Mouse (Mus musculus) heart, embryonic 16.5 days (tissue): ENCODE measurements around the gene Oasl2. TPM values are rescaled to one million over a fixed set of nuclear protein-coding genes. Genes with fewer than 3 reads are reported as not detected.
"Not testable (repeated sequence)": the region's sequence is repeated elsewhere in the genome, so short reads cannot be mapped to it uniquely, and the experiment has no call there.

Source experiments
- ATAC-seq: fragments of 200-750 bp; cut with Nextera tagmentation; replicated peaks from 2 replicates; pipeline ENCODE4 v1.8.0; 2017; ENCODE audit warnings: moderate number of reproducible peaks; ENCODE audit not compliant: insufficient read depth, low FRiP score; ENCODE audit errors: extremely low read depth
- H3K27ac ChIP-seq: fragments of 300-500 bp; sonication (generic); 2 replicates; pipeline ENCODE4 v1.5.1; 2014; ENCODE audit warnings: mild to moderate bottlenecking, low read length, control low read depth, moderate library complexity
- H3K27me3 ChIP-seq: fragments of 300-500 bp; sonication (generic); 2 replicates; pipeline ENCODE4 v1.6.1; 2014; ENCODE audit warnings: low read length, mixed read lengths; ENCODE audit not compliant: control insufficient read depth, insufficient read depth
- H3K36me3 ChIP-seq: fragments of 300-500 bp; sonication (generic); 2 replicates; pipeline ENCODE4 v1.6.1; 2014; ENCODE audit not compliant: control insufficient read depth, insufficient read depth
- H3K4me1 ChIP-seq: fragments of 300-500 bp; sonication (generic); 2 replicates; pipeline ENCODE4 v1.6.1; 2014; ENCODE audit warnings: low read length, mixed read lengths; ENCODE audit not compliant: control insufficient read depth, insufficient read depth
- H3K4me2 ChIP-seq: fragments of 300-500 bp; sonication (generic); 2 replicates; pipeline ENCODE4 v1.6.1; 2014; ENCODE audit warnings: low read depth, mild to moderate bottlenecking, control low read depth, low read length
- H3K4me3 ChIP-seq: fragments of 300-500 bp; sonication (generic); 2 replicates; pipeline ENCODE4 v1.5.1; 2014; ENCODE audit warnings: mild to moderate bottlenecking, control low read depth, low read length
- H3K9ac ChIP-seq: fragments of 300-500 bp; sonication (generic); 2 replicates; pipeline ENCODE4 v1.6.1; 2014; ENCODE audit warnings: low read length, control low read depth
- H3K9me3 ChIP-seq: fragments of 300-500 bp; sonication (generic); replicated peaks from 2 replicates; pipeline ENCODE4 v1.6.1; 2016; ENCODE audit warnings: low read length; ENCODE audit not compliant: control insufficient read depth
- WGBS: fragments of 180-500 bp; shearing (Covaris S2); extraction: QIAGEN DNeasy Blood & Tissue Kit; methylation state at CpG from one replicate; pipeline ENCODE4 v1.1.7; 2014; 5-methylcytosine and 5-hydroxymethylcytosine counted together
- polyA plus RNA-seq: library from polyadenylated mRNA; unstranded; fragments of >200 nt; fragmentation: Nextera tagmentation; extraction: Ambion mirVana; gene quantifications from 2 replicates; pipeline ENCODE4 v1.2.1, GENCODE M21; 2015

Gene Oasl2
- polyA plus RNA-seq, 1 experiment from 2014 or later, result 26.9 TPM

GRCm38 (mm10) chr5:114898857-114899256 lies 2.1 kb downstream of the Oasl2 start:
- Histone ChIP-seq H3K36me3 (no peaks in the 10 kb centered on the region), H3K9me3 (no peaks in the 10 kb centered on the region), H3K27ac (no peak overlapping the region), H3K27me3 (no peaks in the 10 kb centered on the region), H3K9ac (no peak overlapping the region), H3K4me1 (peaks cover 3% of the 10 kb centered on the region; the same call in 1 of the 2 replicates), H3K4me2 (no peak overlapping the region), H3K4me3 (no peak overlapping the region)
- no peak for ATAC-seq
- WGBS, result 74% methylated on average over 7 of the region's 7 CpGs

- H3K36me3 ChIP-seq, result no peaks in the 10 kb centered on the region
- no peak overlapping the region for H3K27ac ChIP-seq
- no peaks in the 10 kb centered on the region for H3K27me3 ChIP-seq
- H3K9ac ChIP-seq, result no peak overlapping the region
- H3K4me1 ChIP-seq, result no peaks in the 10 kb centered on the region
- WGBS, result 38% methylated on average over 1 of the region's 1 CpGs
- no peak overlapping the region for H3K4me2 ChIP-seq
- no peaks in the 10 kb centered on the region for H3K9me3 ChIP-seq
- ATAC-seq, result no peak
- no peak overlapping the region for H3K4me3 ChIP-seq
Observed at GRCm38 (mm10) chr5:114902413-114902812, 5.7 kb downstream of the Oasl2 start.

GRCm38 (mm10) chr5:114908598-114909305 lies 12.0 kb downstream of the Oasl2 start:
- ATAC-seq, result no peak
- Histone ChIP-seq H3K9ac (no peak overlapping the region), H3K4me3 (no peak overlapping the region), H3K36me3 (no peaks in the 10 kb centered on the region), H3K4me1 (no peaks in the 10 kb centered on the region), H3K27me3 (no peaks in the 10 kb centered on the region), H3K9me3 (no peaks in the 10 kb centered on the region), H3K4me2 (no peak overlapping the region), H3K27ac (no peak overlapping the region)
- WGBS, result 52% methylated on average over 13 of the region's 13 CpGs

- no peak overlapping the region for H3K9ac ChIP-seq
- H3K4me1 ChIP-seq, result no peaks in the 10 kb centered on the region
- no peaks in the 10 kb centered on the region for H3K9me3 ChIP-seq
- no peak overlapping the region for H3K4me3 ChIP-seq
- ATAC-seq, result no peak
- WGBS, result 55% methylated on average over 4 of the region's 4 CpGs
- H3K4me2 ChIP-seq, result no peak overlapping the region
- no peaks in the 10 kb centered on the region for H3K27me3 ChIP-seq
- H3K27ac ChIP-seq, result no peak overlapping the region
- no peaks in the 10 kb centered on the region for H3K36me3 ChIP-seq
Observed at GRCm38 (mm10) chr5:114913686-114914085, 16.9 kb downstream of the Oasl2 start.

- no peaks in the 10 kb centered on the region for H3K27me3 ChIP-seq
- H3K9ac ChIP-seq, result no peak overlapping the region
- no peak overlapping the region for H3K4me3 ChIP-seq
- no peaks in the 10 kb centered on the region for H3K36me3 ChIP-seq
- H3K4me2 ChIP-seq, result no peak overlapping the region
- H3K9me3 ChIP-seq, result no peaks in the 10 kb centered on the region
- no peak overlapping the region for H3K27ac ChIP-seq
- ATAC-seq, result no peak
- H3K4me1 ChIP-seq, result no peaks in the 10 kb centered on the region
- WGBS, result 66% methylated on average over 8 of the region's 8 CpGs
Observed at GRCm38 (mm10) chr5:114914855-114915254, 18.1 kb downstream of the Oasl2 start.

GRCm38 (mm10) chr5:114915854-114916253 lies 19.1 kb downstream of the Oasl2 start:
- no peak overlapping the region for H3K27ac ChIP-seq
- H3K4me2 ChIP-seq, result no peak overlapping the region
- 65% methylated on average over 5 of the region's 5 CpGs for WGBS
- ATAC-seq, result no peak
- no peaks in the 10 kb centered on the region for H3K9me3 ChIP-seq
- no peak overlapping the region for H3K9ac ChIP-seq
- no peaks in the 10 kb centered on the region for H3K36me3 ChIP-seq
- no peak overlapping the region for H3K4me3 ChIP-seq
- no peaks in the 10 kb centered on the region for H3K4me1 ChIP-seq
- H3K27me3 ChIP-seq, result no peaks in the 10 kb centered on the region

GRCm38 (mm10) chr5:114916777-114917176 lies 20.0 kb downstream of the Oasl2 start:
- H3K27ac ChIP-seq, result no peak overlapping the region
- no peak for ATAC-seq
- 62% methylated on average over 4 of the region's 4 CpGs for WGBS

GRCm38 (mm10) chr5:114917357-114917756 lies 20.6 kb downstream of the Oasl2 start:
- H3K4me1 ChIP-seq, H3K4me2 ChIP-seq, ATAC-seq, H3K36me3 ChIP-seq, H3K27me3 ChIP-seq, H3K27ac ChIP-seq, H3K9me3 ChIP-seq, H3K9ac ChIP-seq, H3K4me3 ChIP-seq: not testable (repeated sequence)
- WGBS, result 87% methylated on average over 5 of the region's 5 CpGs

More at GRCm38 (mm10) chr5:114916777-114917176, 20.0 kb downstream of the Oasl2 start:
- Histone ChIP-seq H3K27me3 (no peaks in the 10 kb centered on the region), H3K4me3 (no peak overlapping the region), H3K4me2 (no peak overlapping the region), H3K4me1 (no peaks in the 10 kb centered on the region), H3K36me3 (no peaks in the 10 kb centered on the region), H3K9ac (no peak overlapping the region), H3K9me3 (no peaks in the 10 kb centered on the region)

- Histone ChIP-seq H3K36me3 (no peaks in the 10 kb centered on the region), H3K27ac (no peak overlapping the region), H3K9ac (no peak overlapping the region), H3K4me2 (no peak overlapping the region), H3K4me3 (no peak overlapping the region), H3K4me1 (0 out of 2 replicates have a peak, but pooled peaks cover 2% of the 10 kb centered on the region), H3K27me3 (no peaks in the 10 kb centered on the region), H3K9me3 (no peaks in the 10 kb centered on the region)
- 60% methylated on average over 19 of the region's 19 CpGs for WGBS
- 0 out of 2 replicates have a peak, but pooled peaks have one; percentile 28 for ATAC-seq
Observed at GRCm38 (mm10) chr5:114921551-114922365, 25.0 kb downstream of the Oasl2 start.
